In the genomic region with DNA sequence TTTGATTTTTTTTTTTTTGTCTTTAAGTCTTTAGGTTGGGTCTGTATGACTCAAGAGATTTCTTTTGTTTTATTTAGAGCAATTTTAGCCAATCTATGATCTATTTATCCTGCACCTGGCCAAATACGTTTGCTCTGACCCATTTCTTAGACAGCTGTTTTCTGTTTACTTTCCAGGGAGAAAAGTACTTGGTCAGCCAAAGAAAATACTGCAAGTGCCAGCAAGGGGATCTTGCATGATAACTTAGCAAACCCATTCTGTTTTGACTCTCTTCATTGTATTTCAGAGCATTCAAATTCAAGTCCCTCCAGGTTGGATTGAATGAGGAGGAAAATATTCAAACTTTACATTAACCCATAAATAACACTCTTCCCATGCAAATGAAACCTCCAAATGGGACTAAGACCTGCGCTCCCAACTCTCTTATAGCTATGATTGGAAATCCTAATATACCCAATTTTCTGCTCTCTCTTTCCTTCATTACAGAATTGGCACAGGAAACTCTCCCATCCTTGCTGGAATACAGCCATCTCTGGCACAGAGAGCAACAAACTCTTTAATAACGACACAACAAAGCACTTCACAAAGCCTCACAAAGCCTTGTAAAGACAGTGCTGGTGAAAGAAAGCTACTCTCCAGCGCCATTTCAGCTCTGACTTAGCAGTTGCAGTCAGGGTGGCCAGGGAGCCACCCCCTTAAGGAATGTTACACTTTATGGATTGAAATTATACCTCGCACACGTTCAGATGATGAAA, we compare ENCODE assay signal across 26 mouse cellular contexts. TPM values are rescaled to one million over a fixed set of nuclear protein-coding genes. Genes with fewer than 3 reads are reported as not detected.
DNase-seq lines count a peak whose midpoint lies in the region; ATAC-seq and TF ChIP-seq lines count a peak whose summit lies in the region.
"Had no signal": no experiment of that assay in that cellular context is flagged by ENCODE, and none has a peak within 500 bp of the region (broad histone marks: within the 10 kb centered on the region; RNA-seq: fewer than 3 reads in every experiment).

No protein-coding gene starts in this region.

- 47% methylated on average over 6 of the region's 6 CpGs for WGBS in embryonic facial prominence, embryonic 14.5 days
- 63% methylated on average over 6 of the region's 6 CpGs for whole genome bisulfite sequencing in embryonic facial prominence, embryonic 10.5 days
- WGBS in hindbrain, embryonic 15.5 days: 50% methylated on average over 6 of the region's 6 CpGs
- 58% methylated on average over 6 of the region's 6 CpGs for WGBS in hindbrain, embryonic 14.5 days
- WGBS in midbrain, embryonic 16.5 days: 51% methylated on average over 6 of the region's 6 CpGs
- 71% methylated on average over 6 of the region's 6 CpGs for WGBS in midbrain, embryonic 10.5 days

- H3K36me3 ChIP-seq in embryonic facial prominence, embryonic 14.5 days (ENCODE audit: control insufficient read depth, insufficient read depth, low read length): no peaks in the 10 kb centered on the region
- no peaks in the 10 kb centered on the region for H3K36me3 ChIP-seq in embryonic facial prominence, embryonic 10.5 days (replicated peaks)
- H3K36me3 ChIP-seq in hindbrain, embryonic 15.5 days: no peaks in the 10 kb centered on the region
- H3K36me3 ChIP-seq in hindbrain, embryonic 14.5 days (replicated peaks; ENCODE audit: control insufficient read depth, insufficient read depth): no peaks in the 10 kb centered on the region
- H3K36me3 ChIP-seq in midbrain, embryonic 16.5 days (ENCODE audit: control insufficient read depth, insufficient read depth, low read length): no peaks in the 10 kb centered on the region
- H3K36me3 ChIP-seq in midbrain, embryonic 10.5 days: no peaks in the 10 kb centered on the region
- H3K36me3 ChIP-seq in myocyte (ENCODE audit: control insufficient read depth, insufficient read depth): no peaks in the 10 kb centered on the region
- H3K36me3 ChIP-seq: forebrain, embryonic 10.5 days; heart, embryonic 12.5 days; hindbrain, embryonic 13.5 days; kidney, embryonic 15.5 days; limb, embryonic 15.5 days; stomach, embryonic 15.5 days had no signal

- H3K4me3 ChIP-seq in embryonic facial prominence, embryonic 14.5 days (ENCODE audit: low read depth, low read length): no peak overlapping the region
- no peak overlapping the region for H3K4me3 ChIP-seq in embryonic facial prominence, embryonic 10.5 days
- H3K4me3 ChIP-seq in hindbrain, embryonic 15.5 days: no peak overlapping the region
- no peak overlapping the region for H3K4me3 ChIP-seq in hindbrain, embryonic 14.5 days (replicated peaks; ENCODE audit: low read length)
- H3K4me3 ChIP-seq in midbrain, embryonic 16.5 days (ENCODE audit: low read depth, low read length): no peak overlapping the region
- H3K4me3 ChIP-seq in midbrain, embryonic 10.5 days: no peak overlapping the region
- no peak overlapping the region for H3K4me3 ChIP-seq in myocyte
- H3K4me3 ChIP-seq: forebrain, embryonic 10.5 days; gastrocnemius, adult 2 months; heart, embryonic 12.5 days; hindbrain, embryonic 13.5 days; kidney, embryonic 15.5 days; limb, embryonic 15.5 days; stomach, embryonic 15.5 days had no signal

- no peak overlapping the region for H3K27ac ChIP-seq in embryonic facial prominence, embryonic 14.5 days (replicated peaks; ENCODE audit: low read depth, low read length)
- no peak overlapping the region for H3K27ac ChIP-seq in embryonic facial prominence, embryonic 10.5 days (replicated peaks)
- H3K27ac ChIP-seq in hindbrain, embryonic 15.5 days (replicated peaks): peak overlapping the region; percentile 38; the same call in 1 of the 2 replicates
- no peak overlapping the region for H3K27ac ChIP-seq in hindbrain, embryonic 14.5 days
- 0 out of 2 replicates have a peak overlapping the region, but pooled peaks have one; percentile 7 for H3K27ac ChIP-seq in midbrain, embryonic 16.5 days (ENCODE audit: low read length)
- no peak overlapping the region for H3K27ac ChIP-seq in midbrain, embryonic 10.5 days (replicated peaks)
- H3K27ac ChIP-seq: forebrain, embryonic 10.5 days; gastrocnemius, adult 2 months; hindbrain, embryonic 13.5 days; kidney, embryonic 15.5 days; limb, embryonic 15.5 days; liver, embryonic 14.5 days; macrophage; stomach, embryonic 15.5 days had no signal

- no peak overlapping the region for H3K9ac ChIP-seq in embryonic facial prominence, embryonic 14.5 days (ENCODE audit: low read depth, low read length)
- no peak overlapping the region for H3K9ac ChIP-seq in hindbrain, embryonic 15.5 days
- no peak overlapping the region for H3K9ac ChIP-seq in hindbrain, embryonic 14.5 days
- no peak overlapping the region for H3K9ac ChIP-seq in midbrain, embryonic 16.5 days (ENCODE audit: low read depth, low read length)
- H3K9ac ChIP-seq: heart, embryonic 12.5 days; hindbrain, embryonic 13.5 days; kidney, embryonic 15.5 days; limb, embryonic 15.5 days; liver, embryonic 14.5 days; stomach, embryonic 15.5 days had no signal

- no peaks in the 10 kb centered on the region for H3K9me3 ChIP-seq in embryonic facial prominence, embryonic 14.5 days (ENCODE audit: control insufficient read depth, low read length)
- no peaks in the 10 kb centered on the region for H3K9me3 ChIP-seq in embryonic facial prominence, embryonic 10.5 days
- H3K9me3 ChIP-seq in hindbrain, embryonic 15.5 days: no peaks in the 10 kb centered on the region
- no peaks in the 10 kb centered on the region for H3K9me3 ChIP-seq in hindbrain, embryonic 14.5 days (ENCODE audit: control insufficient read depth, low read length)
- H3K9me3 ChIP-seq in midbrain, embryonic 16.5 days (replicated peaks; ENCODE audit: control insufficient read depth, low read length, poor library complexity, severe bottlenecking): no peaks in the 10 kb centered on the region
- H3K9me3 ChIP-seq in midbrain, embryonic 10.5 days (replicated peaks): no peaks in the 10 kb centered on the region
- H3K9me3 ChIP-seq: forebrain, embryonic 10.5 days; heart, embryonic 12.5 days; hindbrain, embryonic 13.5 days; kidney, embryonic 15.5 days; limb, embryonic 15.5 days; stomach, embryonic 15.5 days had no signal

- H3K4me1 ChIP-seq in embryonic facial prominence, embryonic 14.5 days (ENCODE audit: control insufficient read depth, insufficient read depth, low read length): no peaks in the 10 kb centered on the region
- no peaks in the 10 kb centered on the region for H3K4me1 ChIP-seq in embryonic facial prominence, embryonic 10.5 days
- H3K4me1 ChIP-seq in hindbrain, embryonic 15.5 days (replicated peaks): peaks cover 8% of the 10 kb centered on the region
- no peaks in the 10 kb centered on the region for H3K4me1 ChIP-seq in hindbrain, embryonic 14.5 days (replicated peaks; ENCODE audit: control insufficient read depth, insufficient read depth, low read length)
- 0 out of 2 replicates have a peak, but pooled peaks cover 2% of the 10 kb centered on the region for H3K4me1 ChIP-seq in midbrain, embryonic 16.5 days (ENCODE audit: control insufficient read depth, insufficient read depth, low read length)
- H3K4me1 ChIP-seq in midbrain, embryonic 10.5 days: no peaks in the 10 kb centered on the region
- H3K4me1 ChIP-seq: forebrain, embryonic 10.5 days; kidney, embryonic 15.5 days; limb, embryonic 15.5 days; stomach, embryonic 15.5 days had no signal

- TF ChIP-seq POLR2A in myocyte (IDR thresholded peaks at IDR 0.05; ENCODE audit: insufficient read length, low read depth): no peak

- DNase-seq in embryonic facial prominence, embryonic 14.5 days (ENCODE audit: low spot score): peak; percentile 65
- DNase-seq in embryonic facial prominence, embryonic 10.5 days (ENCODE audit: low spot score): no peak
- no peak for DNase-seq in hindbrain, embryonic 14.5 days (ENCODE audit: low spot score)
- no peak for DNase-seq in midbrain, embryonic 10.5 days (ENCODE audit: low spot score)
- DNase-seq in layer of hippocampus, adult 8-10 months (ENCODE audit: low spot score in 2 of 2): no peak
- DNase-seq: adrenal gland, postnatal 10 days; cerebellum, adult 8-10 months; gastrocnemius, adult 2 months; left cerebral cortex, postnatal 4 days; right cerebral cortex, adult 18-20 months; right cerebral cortex, postnatal 4 days; thymus, postnatal 25 days had no signal

- no peak for ATAC-seq in embryonic facial prominence, embryonic 14.5 days (ENCODE audit: low read depth)
- no peak for ATAC-seq in hindbrain, embryonic 15.5 days (ENCODE audit: low FRiP score, low read depth)
- ATAC-seq in hindbrain, embryonic 14.5 days (ENCODE audit: low FRiP score): no peak
- no peak for ATAC-seq in midbrain, embryonic 16.5 days
- ATAC-seq: CD4-positive, CD25-positive, alpha-beta regulatory T cell, adult 4 months; intestine, embryonic 16.5 days had no signal

- H3K4me2 ChIP-seq in embryonic facial prominence, embryonic 14.5 days (ENCODE audit: low read depth, low read length): no peak overlapping the region
- no peak overlapping the region for H3K4me2 ChIP-seq in hindbrain, embryonic 15.5 days
- no peak overlapping the region for H3K4me2 ChIP-seq in hindbrain, embryonic 14.5 days (replicated peaks)
- no peak overlapping the region for H3K4me2 ChIP-seq in midbrain, embryonic 16.5 days (ENCODE audit: low read length)
- H3K4me2 ChIP-seq in myocyte (ENCODE audit: low read depth): peak overlapping the region; percentile 56
- H3K4me2 ChIP-seq: heart, embryonic 12.5 days; hindbrain, embryonic 13.5 days; kidney, embryonic 15.5 days; limb, embryonic 15.5 days; midbrain, embryonic 11.5 days; stomach, embryonic 15.5 days had no signal

- no peaks in the 10 kb centered on the region for H3K27me3 ChIP-seq in embryonic facial prominence, embryonic 14.5 days (replicated peaks; ENCODE audit: control insufficient read depth, insufficient read depth, low read length)
- no peaks in the 10 kb centered on the region for H3K27me3 ChIP-seq in embryonic facial prominence, embryonic 10.5 days (replicated peaks; ENCODE audit: low read depth, poor library complexity, severe bottlenecking)
- no peaks in the 10 kb centered on the region for H3K27me3 ChIP-seq in hindbrain, embryonic 15.5 days
- H3K27me3 ChIP-seq in hindbrain, embryonic 14.5 days (ENCODE audit: control insufficient read depth, insufficient read depth, low read length): no peaks in the 10 kb centered on the region
- H3K27me3 ChIP-seq in midbrain, embryonic 16.5 days (ENCODE audit: control insufficient read depth, insufficient read depth, low read depth, low read length): no peaks in the 10 kb centered on the region
- H3K27me3 ChIP-seq in midbrain, embryonic 10.5 days (ENCODE audit: low read depth, poor library complexity, severe bottlenecking): no peaks in the 10 kb centered on the region
- no peaks in the 10 kb centered on the region for H3K27me3 ChIP-seq in myocyte (ENCODE audit: control insufficient read depth, insufficient read depth, insufficient read length)
- H3K27me3 ChIP-seq: heart, embryonic 12.5 days; hindbrain, embryonic 13.5 days; kidney, embryonic 15.5 days; limb, embryonic 15.5 days; stomach, embryonic 15.5 days had no signal

- H3K79me2 ChIP-seq in myocyte (ENCODE audit: control insufficient read depth, insufficient read depth): no peaks in the 10 kb centered on the region

- no peak overlapping the region for H3ac ChIP-seq in myocyte (ENCODE audit: control insufficient read depth, insufficient read length)

RNA-seq across cellular contexts. Expression of a gene that starts 20.8 kb away (rescaled TPM):
- polyA plus RNA-seq in embryonic facial prominence, embryonic 14.5 days (2014; fragmentation: Nextera tagmentation; extraction: Ambion mirVana): 26.1 and 27.7 TPM in 2 replicates
- 14.8 and 15.2 TPM in 2 replicates for polyA plus RNA-seq in embryonic facial prominence, embryonic 10.5 days (2016; fragmentation: Nextera tagmentation; extraction: Ambion mirVana)
- polyA plus RNA-seq in hindbrain, embryonic 15.5 days (2015; fragmentation: Nextera tagmentation; extraction: Ambion mirVana): 109 and 117 TPM in 2 replicates
- 80.1 and 86.6 TPM in 2 replicates for polyA plus RNA-seq in hindbrain, embryonic 14.5 days (2014; fragmentation: Nextera tagmentation; extraction: Ambion mirVana)
- 130 and 135 TPM in 2 replicates for polyA plus RNA-seq in midbrain, embryonic 16.5 days (2015; fragmentation: Nextera tagmentation; extraction: Ambion mirVana)
- polyA plus RNA-seq in midbrain, embryonic 10.5 days (2016; fragmentation: Nextera tagmentation; extraction: Ambion mirVana): 21.2 and 27.0 TPM in 2 replicates
- polyA plus RNA-seq in myocyte (2012; fragmentation: generic; extraction: Trizol): 3.9 TPM
- total RNA-seq in layer of hippocampus, adult 8-10 months (2022): 10 to 100 TPM; 28.0 to 43.8 (median 32.3) TPM

Comparison
In these comparisons a context has a peak if more than half of its experiments do, and no peak if none do; other contexts are left out.
1. H3K27ac ChIP-seq: peak in hindbrain, embryonic 15.5 days (single experiment) and midbrain, embryonic 16.5 days (single experiment); none in embryonic facial prominence, embryonic 14.5 days (single experiment), embryonic facial prominence, embryonic 10.5 days (single experiment), hindbrain, embryonic 14.5 days (single experiment) and midbrain, embryonic 10.5 days (single experiment).